Mouse (Mus musculus): Measurements from ENCODE around the gene Tlnrd1. TPM values are rescaled to one million over a fixed set of nuclear protein-coding genes. Genes with fewer than 3 reads are reported as not detected.

Tlnrd1 gene
- 4.1 and 4.2 TPM in 2 replicates for polyA plus RNA-seq (2015; fragmentation: Nextera tagmentation; extraction: Ambion mirVana)

DNA sequence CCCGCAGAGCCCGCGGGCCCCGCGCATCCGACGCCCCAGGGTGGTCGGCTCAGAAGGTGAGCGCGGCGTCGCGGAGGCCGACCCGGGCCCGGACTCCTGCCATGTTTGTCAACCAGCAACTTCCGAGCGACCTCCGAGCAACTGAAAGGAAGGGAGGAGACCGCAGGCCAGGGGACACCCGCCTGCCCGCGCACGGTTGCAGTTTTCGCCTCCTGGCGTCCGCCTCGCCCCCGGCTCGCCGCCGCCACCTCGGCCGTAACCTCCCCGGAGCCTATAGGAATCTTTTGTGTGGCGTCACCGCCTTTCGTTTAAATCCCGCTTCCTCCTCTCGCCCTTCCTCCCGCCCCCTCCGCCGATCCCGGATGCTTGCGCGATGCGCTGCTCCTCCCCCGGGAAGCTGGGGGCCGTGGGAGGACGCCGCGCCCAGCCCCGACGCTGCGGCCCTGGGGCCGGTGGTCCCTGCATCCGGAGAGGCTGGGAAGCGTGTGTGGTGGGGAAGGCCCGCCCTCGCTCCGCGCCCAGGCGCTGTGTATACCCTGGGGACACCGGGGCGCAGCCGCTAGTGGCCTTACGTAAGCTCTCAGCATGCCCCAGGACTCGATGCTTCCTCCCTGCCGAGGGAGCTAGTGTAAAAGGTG lies at the start of gene Tlnrd1, which contains the start of gene Mesd:
Gene Tlnrd1, minus strand, starts transcription at position 285 of the 638 bp plus-strand sequence.
Gene Mesd, plus strand, starts transcription at position 446 of the 638 bp plus-strand sequence.
- peak within 1 kb of the TSS; percentile 90 for H3K4me2 ChIP-seq
- 0% methylated on average over 61 of the region's 69 CpGs for WGBS

DNA sequence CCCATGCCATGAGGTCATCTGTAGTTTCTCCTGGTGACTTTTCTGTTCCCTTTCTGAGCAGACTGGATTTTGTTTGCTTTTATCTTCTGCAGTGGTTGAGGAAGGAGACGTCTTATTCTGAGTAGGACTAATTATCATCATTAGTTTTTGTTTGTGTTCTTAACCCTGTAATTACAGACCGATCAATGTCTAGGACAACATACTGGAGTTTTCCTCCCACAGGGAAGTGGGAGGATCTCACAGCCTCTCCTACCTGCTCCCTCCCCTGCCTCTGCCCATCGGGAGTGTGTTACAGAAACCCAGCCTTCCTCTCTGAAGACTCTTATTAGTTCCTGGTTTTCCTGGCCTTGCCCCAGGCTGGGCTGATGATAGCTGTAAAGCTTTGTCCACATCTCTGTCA lies 37.5 kb upstream of the Tlnrd1 start:
- no peak for ATAC-seq
- peaks cover 6% of the 10 kb centered on the region; the same call in 1 of the 2 replicates for H3K4me1 ChIP-seq
- no peaks in the 10 kb centered on the region for H3K9me3 ChIP-seq (replicated peaks)
- WGBS = 33% methylated on average over 3 of the region's 3 CpGs
- H3K27ac ChIP-seq = no peak overlapping the region
- H3K4me3 ChIP-seq = no peak overlapping the region
- no peak overlapping the region for H3K4me2 ChIP-seq
- no peaks in the 10 kb centered on the region for H3K27me3 ChIP-seq
- no peak overlapping the region for H3K9ac ChIP-seq
- H3K36me3 ChIP-seq (ENCODE audit: poor library complexity, severe bottlenecking) = no peaks in the 10 kb centered on the region

More for the DNA sequence above, at the start of gene Tlnrd1, which contains the start of gene Mesd:
- peak; percentile 86 for ATAC-seq
- Histone ChIP-seq H3K36me3 (ENCODE audit: poor library complexity, severe bottlenecking) (peaks cover 10% of the 10 kb centered on the region), H3K4me3 (peak within 1 kb of the TSS; percentile 75), H3K9ac (peak within 1 kb of the TSS; percentile 90), H3K27ac (peak within 1 kb of the TSS; percentile 90), H3K4me1 (peaks cover 48% of the 10 kb centered on the region), H3K9me3 (replicated peaks) (no peaks in the 10 kb centered on the region), H3K27me3 (no peaks in the 10 kb centered on the region)

DNA sequence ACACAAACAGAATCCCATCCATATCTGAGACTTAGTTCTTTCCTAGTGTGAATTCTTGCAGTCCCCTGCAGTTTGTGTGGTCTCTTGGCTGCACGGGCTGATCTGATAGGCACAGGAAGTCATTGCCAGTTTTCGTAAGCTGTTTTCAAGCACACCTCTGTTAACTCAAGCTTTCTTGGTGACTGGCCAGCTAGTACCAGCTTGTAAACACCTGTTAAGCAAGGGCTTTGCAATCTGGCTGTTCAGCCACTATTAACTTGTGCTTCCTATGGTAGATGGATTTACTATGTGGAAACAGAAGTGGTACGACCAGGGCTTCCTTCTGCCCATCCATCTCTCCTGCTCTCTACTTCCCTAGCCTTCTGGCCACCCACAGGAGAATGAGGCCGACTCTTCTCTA lies 36.1 kb upstream of the Tlnrd1 start:
- no peaks in the 10 kb centered on the region for H3K36me3 ChIP-seq (ENCODE audit: poor library complexity, severe bottlenecking)
- H3K9ac ChIP-seq = no peak overlapping the region
- ATAC-seq = no peak
- no peak overlapping the region for H3K4me2 ChIP-seq
- no peak overlapping the region for H3K4me3 ChIP-seq
- no peak overlapping the region for H3K27ac ChIP-seq
- 83% methylated on average over 4 of the region's 4 CpGs for WGBS
- H3K4me1 ChIP-seq = peaks cover 6% of the 10 kb centered on the region; the same call in 1 of the 2 replicates
- H3K27me3 ChIP-seq = no peaks in the 10 kb centered on the region
- H3K9me3 ChIP-seq (replicated peaks) = no peaks in the 10 kb centered on the region

DNA sequence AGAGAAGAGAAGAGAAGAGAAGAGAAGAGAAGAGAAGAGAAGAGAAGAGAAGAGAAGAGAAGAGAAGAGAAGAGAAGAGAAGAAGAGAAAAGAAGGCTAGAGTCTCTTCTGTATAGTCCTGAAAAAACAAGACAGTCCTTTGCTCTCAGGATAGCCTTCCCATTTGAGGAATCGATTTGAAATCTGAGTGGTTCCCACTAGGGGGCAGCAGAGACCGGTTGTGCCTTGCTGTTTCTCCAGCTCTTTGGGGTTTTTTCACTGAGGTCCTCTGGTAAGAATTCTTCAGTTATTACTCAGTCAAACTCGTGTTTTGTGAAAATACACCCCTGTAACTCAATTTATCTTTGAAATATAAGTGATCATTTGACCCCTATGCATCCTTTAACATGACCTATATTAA lies 30.5 kb upstream of the Tlnrd1 start:
- Histone ChIP-seq H3K27ac (no peak overlapping the region), H3K4me1 (no peaks in the 10 kb centered on the region), H3K36me3 (ENCODE audit: poor library complexity, severe bottlenecking) (no peaks in the 10 kb centered on the region), H3K4me3 (no peak overlapping the region), H3K4me2 (no peak overlapping the region), H3K27me3 (no peaks in the 10 kb centered on the region), H3K9me3 (replicated peaks) (no peaks in the 10 kb centered on the region), H3K9ac (no peak overlapping the region)
- ATAC-seq = peak; percentile 51; the same call in 1 of the 2 replicates
- 0% methylated on average over 3 of the region's 3 CpGs for WGBS

DNA sequence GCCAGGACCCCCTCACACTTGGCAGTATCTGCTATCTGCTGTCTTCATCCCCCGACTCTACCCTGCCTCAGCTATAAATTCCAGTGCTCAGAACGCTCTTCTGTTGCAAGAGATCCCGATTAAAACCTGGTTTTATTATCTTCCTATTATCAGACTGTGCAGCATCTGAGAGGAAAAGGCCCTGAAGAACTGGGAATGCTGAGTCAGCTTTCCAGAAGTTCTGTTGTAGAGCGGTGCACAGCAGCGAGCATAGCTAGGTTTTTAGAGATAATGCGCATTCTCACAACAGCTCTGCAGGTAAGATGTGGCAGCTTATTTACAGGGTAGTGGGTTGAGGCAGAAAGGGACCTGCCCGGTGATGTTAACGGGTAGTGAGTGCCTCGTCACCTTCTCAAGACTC lies 29.9 kb upstream of the Tlnrd1 start:
- no peaks in the 10 kb centered on the region for H3K9me3 ChIP-seq (replicated peaks)
- no peak overlapping the region for H3K4me2 ChIP-seq
- H3K9ac ChIP-seq = no peak overlapping the region
- H3K27ac ChIP-seq = no peak overlapping the region
- H3K27me3 ChIP-seq = no peaks in the 10 kb centered on the region
- 0 out of 2 replicates have a peak, but pooled peaks have one; percentile 21 for ATAC-seq
- H3K36me3 ChIP-seq (ENCODE audit: poor library complexity, severe bottlenecking) = no peaks in the 10 kb centered on the region
- no peaks in the 10 kb centered on the region for H3K4me1 ChIP-seq
- 81% methylated on average over 9 of the region's 9 CpGs for WGBS
- no peak overlapping the region for H3K4me3 ChIP-seq

DNA sequence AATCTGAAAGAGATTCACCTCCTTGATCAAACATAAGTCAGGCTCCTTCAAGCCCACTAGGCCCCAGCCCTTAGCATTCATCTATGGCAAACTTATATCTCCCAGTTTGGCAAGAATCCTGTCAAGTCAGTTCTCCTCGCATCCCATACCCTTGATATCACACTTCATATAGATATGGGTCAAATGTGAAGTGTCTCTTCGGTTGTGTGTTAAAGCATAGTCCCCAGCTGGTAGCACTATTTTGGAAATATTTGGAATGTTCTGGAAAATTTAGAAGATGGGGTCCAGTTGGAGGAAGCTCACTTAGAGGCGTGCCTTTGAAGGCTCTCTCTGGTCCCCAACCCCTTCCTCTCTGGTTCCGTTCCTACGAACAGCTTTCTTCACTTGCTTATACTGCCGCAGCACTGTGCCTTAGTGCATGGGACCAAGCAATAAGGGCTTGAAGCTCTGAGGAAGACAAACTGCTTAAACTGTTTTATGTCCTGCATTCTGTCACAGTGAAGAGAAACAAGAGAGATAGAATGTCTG lies 29.4 kb upstream of the Tlnrd1 start:
- no peak overlapping the region for H3K9ac ChIP-seq
- H3K4me2 ChIP-seq = no peak overlapping the region
- no peaks in the 10 kb centered on the region for H3K27me3 ChIP-seq
- H3K27ac ChIP-seq = no peak overlapping the region
- H3K4me1 ChIP-seq = no peaks in the 10 kb centered on the region
- H3K4me3 ChIP-seq = no peak overlapping the region
- 88% methylated on average over 6 of the region's 6 CpGs for WGBS
- H3K9me3 ChIP-seq (replicated peaks) = no peaks in the 10 kb centered on the region
- no peaks in the 10 kb centered on the region for H3K36me3 ChIP-seq (ENCODE audit: poor library complexity, severe bottlenecking)
- no peak for ATAC-seq

DNA sequence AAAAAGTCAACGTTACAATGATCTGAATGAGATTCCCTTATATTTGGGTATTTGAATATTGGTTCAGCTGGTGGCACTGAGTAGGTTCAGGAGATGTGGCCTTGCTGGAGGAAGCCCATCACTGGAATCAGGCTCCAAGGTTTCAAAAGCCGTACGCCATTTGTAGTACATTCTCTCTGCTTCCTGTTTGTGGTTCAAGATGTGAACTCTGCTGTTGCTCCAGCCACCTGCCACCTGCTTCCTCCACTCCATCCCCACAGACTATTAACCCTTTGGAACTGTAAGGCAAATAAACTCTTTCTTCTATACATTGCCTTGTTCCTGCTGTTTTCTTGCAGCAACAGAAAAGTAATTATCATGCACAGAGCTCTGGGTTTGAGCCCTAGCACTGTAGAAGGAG lies 27.8 kb upstream of the Tlnrd1 start:
- Histone ChIP-seq H3K9me3 (replicated peaks) (no peaks in the 10 kb centered on the region), H3K4me1 (no peaks in the 10 kb centered on the region), H3K36me3 (ENCODE audit: poor library complexity, severe bottlenecking) (no peaks in the 10 kb centered on the region), H3K4me2 (no peak overlapping the region), H3K4me3 (no peak overlapping the region), H3K27ac (no peak overlapping the region), H3K9ac (no peak overlapping the region), H3K27me3 (no peaks in the 10 kb centered on the region)
- WGBS = 86% methylated on average over 3 of the region's 3 CpGs
- ATAC-seq = no peak

DNA sequence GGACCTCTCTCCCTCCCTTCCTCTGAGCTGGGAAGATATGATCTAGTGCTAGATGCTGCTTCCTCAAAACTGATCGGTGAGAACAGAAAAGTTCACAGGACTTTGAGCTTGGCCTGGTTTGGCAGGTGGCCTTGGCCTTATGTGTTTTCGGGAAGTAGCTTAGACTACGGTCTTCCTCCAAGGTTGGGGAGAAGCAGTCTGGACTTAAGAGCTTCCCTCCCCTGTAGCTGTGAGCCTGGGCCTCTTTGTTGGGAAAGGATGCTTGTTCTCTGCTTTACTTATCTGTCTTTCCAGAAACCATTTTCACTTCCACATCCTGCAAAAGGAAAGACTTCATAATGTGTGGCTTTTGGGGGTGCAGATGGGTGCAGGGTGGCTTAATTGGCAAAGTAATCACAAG lies 20.7 kb upstream of the Tlnrd1 start:
- no peaks in the 10 kb centered on the region for H3K27me3 ChIP-seq
- no peak overlapping the region for H3K9ac ChIP-seq
- 90% methylated on average over 3 of the region's 3 CpGs for WGBS
- H3K4me2 ChIP-seq = no peak overlapping the region
- no peak for ATAC-seq
- H3K36me3 ChIP-seq (ENCODE audit: poor library complexity, severe bottlenecking) = peaks cover 15% of the 10 kb centered on the region
- no peak overlapping the region for H3K4me3 ChIP-seq
- H3K4me1 ChIP-seq = no peaks in the 10 kb centered on the region
- no peaks in the 10 kb centered on the region for H3K9me3 ChIP-seq (replicated peaks)
- no peak overlapping the region for H3K27ac ChIP-seq

DNA sequence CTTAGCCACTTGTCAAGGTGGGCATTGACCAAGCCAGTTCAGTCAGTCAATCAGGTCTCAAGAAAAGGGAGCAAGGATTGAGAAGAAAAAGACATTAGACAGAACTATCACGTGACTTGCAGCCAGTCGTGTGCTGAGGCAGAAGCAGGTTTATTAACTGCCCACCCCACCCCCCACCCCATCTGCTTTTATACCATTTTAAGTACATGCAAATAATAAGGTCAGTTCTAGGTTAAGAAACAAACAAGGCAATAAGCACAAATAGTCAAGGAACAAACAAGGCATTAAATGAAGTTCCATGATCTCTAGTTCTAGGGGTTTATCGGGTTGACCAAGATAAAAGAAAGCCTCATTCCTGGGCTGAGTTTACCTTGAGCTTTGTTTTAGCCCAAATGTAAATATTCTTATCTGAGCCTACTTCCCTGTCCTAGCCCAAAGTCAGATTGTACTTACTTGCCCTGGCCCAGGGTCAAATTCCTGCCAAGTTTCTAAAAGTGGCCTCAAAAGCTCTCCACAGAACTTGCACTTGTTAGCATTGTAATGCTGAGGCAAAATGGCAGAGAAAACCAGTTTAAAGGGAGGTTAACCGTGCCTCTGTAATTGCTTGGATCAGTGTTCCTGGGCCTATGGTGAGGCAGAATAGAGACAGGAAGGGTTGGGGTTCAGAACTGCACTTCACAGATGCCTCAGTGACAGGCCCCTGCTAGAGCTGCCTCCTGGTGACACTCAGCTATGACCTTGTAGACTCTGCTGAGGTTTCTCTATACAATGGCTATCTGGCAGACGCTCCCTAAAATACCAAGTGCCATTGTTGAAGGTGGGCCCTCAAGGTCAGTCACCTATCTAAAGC lies 18.4 kb upstream of the Tlnrd1 start:
- Histone ChIP-seq H3K4me2 (no peak overlapping the region), H3K27me3 (no peaks in the 10 kb centered on the region), H3K36me3 (ENCODE audit: poor library complexity, severe bottlenecking) (peaks cover 38% of the 10 kb centered on the region), H3K4me3 (no peak overlapping the region), H3K9me3 (replicated peaks) (no peaks in the 10 kb centered on the region), H3K4me1 (no peaks in the 10 kb centered on the region), H3K27ac (no peak overlapping the region), H3K9ac (no peak overlapping the region)
- ATAC-seq = no peak
- 80% methylated on average over 5 of the region's 5 CpGs for WGBS

DNA sequence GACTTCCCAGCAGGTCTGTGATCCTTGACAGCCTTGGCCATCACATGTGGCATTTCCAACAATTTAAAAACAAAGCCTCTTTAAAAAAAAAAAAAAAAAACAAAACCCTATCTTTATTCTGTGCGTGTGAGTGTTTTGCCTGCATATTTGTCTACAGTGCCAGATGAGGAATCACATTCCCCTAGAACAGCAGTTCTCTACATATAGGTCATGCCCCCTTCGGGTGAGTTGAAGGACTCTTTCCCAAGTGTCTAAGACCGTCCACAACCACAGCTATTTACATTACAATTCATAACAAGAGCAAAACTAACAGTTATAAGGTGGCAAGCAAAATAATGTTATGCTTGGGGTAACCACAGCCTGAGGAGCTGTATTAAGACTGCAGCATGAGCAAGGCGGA lies 17.3 kb upstream of the Tlnrd1 start:
- H3K9me3 ChIP-seq (replicated peaks) = no peaks in the 10 kb centered on the region
- no peaks in the 10 kb centered on the region for H3K4me1 ChIP-seq
- peaks cover 46% of the 10 kb centered on the region for H3K36me3 ChIP-seq (ENCODE audit: poor library complexity, severe bottlenecking)
- H3K4me3 ChIP-seq = no peak overlapping the region
- H3K27me3 ChIP-seq = no peaks in the 10 kb centered on the region
- WGBS = 88% methylated on average over 4 of the region's 4 CpGs
- no peak overlapping the region for H3K27ac ChIP-seq
- no peak overlapping the region for H3K9ac ChIP-seq
- ATAC-seq = no peak
- H3K4me2 ChIP-seq = no peak overlapping the region

DNA sequence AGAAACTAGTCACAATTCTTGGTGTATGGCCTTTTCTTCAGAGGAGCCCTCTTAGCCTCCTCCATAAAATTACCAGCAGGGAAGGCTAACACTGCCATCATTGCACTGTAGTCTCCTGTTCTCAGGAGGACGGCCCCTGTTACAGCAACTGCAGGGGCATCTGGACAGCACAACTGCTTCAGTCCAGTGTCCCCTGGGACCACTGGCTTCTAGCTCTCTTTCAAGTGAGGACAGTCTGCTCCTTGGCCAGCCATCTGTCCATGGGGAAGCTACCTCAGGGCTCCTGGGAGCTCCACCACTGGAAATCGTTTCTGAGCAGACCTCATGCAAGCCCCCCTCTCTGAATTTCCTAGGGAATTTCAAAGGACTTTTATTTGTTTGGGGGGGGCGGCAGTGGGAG lies 16.4 kb upstream of the Tlnrd1 start:
- no peaks in the 10 kb centered on the region for H3K4me1 ChIP-seq
- no peak for ATAC-seq

DNA sequence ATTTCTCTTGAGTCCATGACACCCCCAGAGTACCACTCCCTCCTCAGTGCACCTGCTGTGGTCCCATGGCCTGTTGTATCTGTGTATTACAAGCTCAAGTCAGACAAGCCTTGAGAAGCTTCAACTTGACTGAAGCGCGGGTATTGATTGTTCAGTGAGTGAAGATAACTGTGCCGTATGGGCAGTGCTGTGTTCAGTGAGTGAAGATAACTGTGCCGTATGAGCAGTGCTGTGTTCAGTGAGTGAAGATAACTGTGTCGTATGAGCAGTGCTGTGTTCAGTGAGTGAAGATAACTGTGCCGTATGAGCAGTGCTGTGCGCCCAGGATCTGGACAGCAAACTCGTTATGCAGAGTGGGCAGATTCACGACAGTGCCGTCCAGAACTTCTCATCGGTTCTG lies 14.2 kb upstream of the Tlnrd1 start:
- Histone ChIP-seq H3K9ac (no peak overlapping the region), H3K4me3 (no peak overlapping the region), H3K36me3 (ENCODE audit: poor library complexity, severe bottlenecking) (peaks cover 56% of the 10 kb centered on the region), H3K4me1 (peaks cover 12% of the 10 kb centered on the region), H3K9me3 (replicated peaks) (no peaks in the 10 kb centered on the region), H3K27me3 (no peaks in the 10 kb centered on the region), H3K4me2 (no peak overlapping the region), H3K27ac (no peak overlapping the region)
- ATAC-seq = no peak
- 92% methylated on average over 11 of the region's 11 CpGs for WGBS

More for the DNA sequence above, 16.4 kb upstream of the Tlnrd1 start:
- Histone ChIP-seq H3K27ac (no peak overlapping the region), H3K4me2 (no peak overlapping the region), H3K9me3 (replicated peaks) (no peaks in the 10 kb centered on the region), H3K36me3 (ENCODE audit: poor library complexity, severe bottlenecking) (peaks cover 52% of the 10 kb centered on the region), H3K4me3 (no peak overlapping the region), H3K9ac (no peak overlapping the region), H3K27me3 (no peaks in the 10 kb centered on the region)
- WGBS = 93% methylated on average over 3 of the region's 3 CpGs
